Mouse (Mus musculus) megakaryocyte, embryonic 14.5 days (primary cell): Measurements from ENCODE around the gene Sbf2.

Experiments
- FLI1 ChIP-seq: IDR thresholded peaks from 2 replicates; pipeline ENCODE4 v1.6.1; 2012; ENCODE audit warnings: low read length, inconsistent platforms, mixed read lengths
- GATA1 ChIP-seq: IDR thresholded peaks from 3 replicates; pipeline ENCODE4 v1.6.1; 2012; ENCODE audit warnings: mixed read lengths, low read length, inconsistent platforms, borderline replicate concordance

DNA sequence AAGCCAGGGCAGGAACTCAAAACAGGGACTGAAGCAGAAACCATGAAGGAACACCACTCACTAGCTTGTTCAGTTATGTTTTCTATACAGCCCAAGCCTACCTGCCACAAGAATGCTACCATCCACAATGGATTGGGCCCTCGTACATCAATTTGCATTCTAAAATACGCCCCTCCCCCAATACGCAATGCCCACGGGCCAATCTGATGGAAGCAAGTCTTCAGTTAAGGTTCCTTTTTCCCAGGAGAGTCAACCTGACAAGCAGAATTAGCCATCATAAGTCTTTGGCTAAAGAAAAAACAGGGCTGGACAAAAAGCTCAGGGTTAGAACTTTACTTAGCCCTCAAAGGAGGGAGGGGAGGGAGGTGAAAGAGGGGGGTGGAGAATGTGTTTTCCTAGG, 9.2 kb downstream of the Sbf2 start:
- TF ChIP-seq GATA1, result no peak
- TF ChIP-seq FLI1, result no peak
